Mouse (Mus musculus) CD4-positive naive resting alpha-beta T cell, adult 57 days (primary cell): ENCODE measurements around the gene Mgat5b. TPM values are rescaled to one million over a fixed set of nuclear protein-coding genes. Genes with fewer than 3 reads are reported as not detected.

Experiments used
- total RNA-seq: library from RNA; stranded (reverse); gene quantifications from one replicate; pipeline ENCODE4 v1.2.4, GENCODE M21; 2023

Gene Mgat5b
- total RNA-seq, result not detected

GRCm38 (mm10) chr11:116918323-116919185 lies at the start of gene Mgat5b:
Gene Mgat5b, plus strand, starts transcription at chr11:116918863.

Other genes starting within 250 kb of the Mgat5b start
- gene St6galnac1, start 143.4 kb upstream of the Mgat5b start, total RNA-seq, result not detected
- gene Mxra7, start 90.8 kb upstream of the Mgat5b start, total RNA-seq, result 0.71 TPM
- 55.9 TPM for gene Mettl23, start 75.6 kb upstream of the Mgat5b start, total RNA-seq
- 59.3 TPM for gene Jmjd6, start 75.4 kb upstream of the Mgat5b start, total RNA-seq
- gene Mfsd11, start 66.4 kb upstream of the Mgat5b start, total RNA-seq, result 20.3 TPM
- 408 TPM for gene Srsf2, start 65.8 kb upstream of the Mgat5b start, total RNA-seq
- gene Sec14l1, start 196.3 kb downstream of the Mgat5b start, total RNA-seq, result 22.8 TPM